Mouse (Mus musculus) testis, adult 2 months (tissue): Measurements from ENCODE around the gene Aqp5.

Experiments
- CTCF ChIP-seq: fragments of 200-500 bp; IDR thresholded peaks from 2 replicates; pipeline ENCODE4 v1.5.1; 2012; ENCODE audit warnings: low read depth, mild to moderate bottlenecking, inconsistent platforms, low read length, moderate library complexity; ENCODE audit not compliant: control insufficient read depth, insufficient read depth, insufficient replicate concordance
- POLR2A ChIP-seq: fragments of 200-500 bp; IDR thresholded peaks from 2 replicates; pipeline ENCODE4 v1.6.1; 2012; ENCODE audit warnings: low read depth, mild to moderate bottlenecking, inconsistent platforms, low read length, moderate library complexity; ENCODE audit not compliant: control insufficient read depth

DNA sequence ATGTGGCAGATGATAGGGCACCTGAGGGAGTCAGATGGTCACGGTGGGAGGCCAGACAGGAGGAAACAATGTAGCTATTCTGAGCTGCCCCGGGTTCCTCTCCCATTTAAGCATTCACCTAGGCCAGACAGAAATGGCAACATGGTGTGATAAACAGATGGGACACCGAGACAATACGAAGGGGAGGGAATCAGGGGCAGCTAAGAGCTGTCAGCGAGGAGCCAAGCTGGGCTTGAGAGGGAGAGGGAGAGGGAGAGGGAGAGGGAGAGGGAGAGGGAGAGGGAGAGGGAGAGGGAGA, 11.2 kb downstream of the Aqp5 start:
- TF ChIP-seq POLR2A = no peak
- no peak for TF ChIP-seq CTCF
